Mouse (Mus musculus) lung, embryonic 16.5 days (tissue): ENCODE data around the gene Lrrn4cl. TPM values are rescaled to one million over a fixed set of nuclear protein-coding genes. Genes with fewer than 3 reads are reported as not detected.
A peak's percentile ranks its signal among the peaks of the same experiment; 100 is the strongest.

Experiments
- ATAC-seq: fragments of 200-750 bp; cut with Nextera tagmentation; 2 replicates; pipeline ENCODE4 v1.8.0; 2017; ENCODE audit warnings: low read depth, mild to moderate bottlenecking, moderate library complexity
- H3K27ac ChIP-seq: fragments of 300-500 bp; sonication (generic); 2 replicates; pipeline ENCODE4 v1.5.1; 2014; ENCODE audit warnings: mild to moderate bottlenecking, control low read depth, low read length
- H3K27me3 ChIP-seq: fragments of 300-500 bp; sonication (generic); 2 replicates; pipeline ENCODE4 v1.6.1; 2014; ENCODE audit warnings: low read depth, low read length, mixed read lengths; ENCODE audit not compliant: control insufficient read depth, insufficient read depth
- H3K36me3 ChIP-seq: fragments of 300-500 bp; sonication (generic); 2 replicates; pipeline ENCODE4 v1.6.1; 2014; ENCODE audit warnings: low read length; ENCODE audit not compliant: control insufficient read depth, insufficient read depth
- H3K4me1 ChIP-seq: fragments of 300-500 bp; sonication (generic); replicated peaks from 2 replicates; pipeline ENCODE4 v1.6.1; 2014; ENCODE audit warnings: low read length, mixed read lengths; ENCODE audit not compliant: control insufficient read depth, insufficient read depth
- H3K4me2 ChIP-seq: fragments of 300-500 bp; sonication (generic); 2 replicates; pipeline ENCODE4 v1.6.1; 2014; ENCODE audit warnings: low read depth, low read length, control low read depth
- H3K4me3 ChIP-seq: fragments of 300-500 bp; sonication (generic); 2 replicates; pipeline ENCODE4 v1.5.1; 2014; ENCODE audit warnings: mild to moderate bottlenecking, low read length, control low read depth
- H3K9ac ChIP-seq: fragments of 300-500 bp; sonication (generic); 2 replicates; pipeline ENCODE4 v1.6.1; 2014; ENCODE audit warnings: low read length, control low read depth
- H3K9me3 ChIP-seq: fragments of 300-500 bp; sonication (generic); 2 replicates; pipeline ENCODE4 v1.6.1; 2016; ENCODE audit warnings: low read length; ENCODE audit not compliant: control insufficient read depth
- WGBS: fragments of 180-500 bp; shearing (Covaris S2); extraction: QIAGEN DNeasy Blood & Tissue Kit; methylation state at CpG from one replicate; pipeline ENCODE4 v1.1.7; 2014; 5-methylcytosine and 5-hydroxymethylcytosine counted together
- polyA plus RNA-seq: library from polyadenylated mRNA; unstranded; fragments of >200 nt; fragmentation: Nextera tagmentation; extraction: Ambion mirVana; gene quantifications from 2 replicates; pipeline ENCODE4 v1.2.1, GENCODE M21; 2015

The Lrrn4cl gene
- polyA plus RNA-seq, 1 experiment from 2014 or later = 1.7 TPM

DNA sequence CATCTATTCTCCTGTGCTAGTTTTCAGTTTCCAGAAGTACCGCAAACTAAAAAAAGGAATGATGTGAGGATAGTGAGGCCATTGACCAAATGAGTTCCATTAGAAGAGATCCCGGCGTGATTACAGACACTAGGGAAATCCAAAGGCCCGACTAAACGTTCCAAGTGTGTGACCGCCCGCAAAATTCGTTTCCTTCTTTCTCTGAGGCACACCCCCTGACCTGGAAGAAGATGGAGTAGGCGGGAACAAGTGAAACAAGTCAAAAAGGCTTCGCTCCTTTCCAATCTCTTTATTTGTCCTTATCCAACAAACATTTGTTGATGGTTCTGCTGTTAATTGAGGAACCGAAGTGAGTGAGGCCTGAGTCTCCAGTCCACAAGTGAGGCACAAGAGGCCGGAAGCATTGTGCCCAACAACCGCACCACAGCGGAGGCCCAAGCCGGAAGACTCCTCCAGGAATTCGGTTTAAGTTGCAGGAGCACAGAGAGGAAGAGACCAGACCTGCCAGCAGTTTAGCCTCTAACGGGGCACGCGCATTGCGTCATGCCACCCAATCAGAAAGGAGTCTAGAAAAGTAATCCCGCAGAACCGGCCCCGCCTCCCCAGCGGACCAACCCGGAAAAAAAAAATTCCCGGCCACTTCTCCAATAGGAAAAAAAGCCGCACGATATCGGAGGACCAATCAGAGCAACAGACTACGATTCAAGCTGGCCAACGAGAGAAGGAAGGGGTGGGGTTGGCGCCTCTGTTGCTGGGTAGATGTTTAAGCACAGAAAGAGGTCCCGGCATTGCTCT lies 31.6 kb upstream of the Lrrn4cl start, which contains the start of gene Ttc9c:
TSS of gene Ttc9c (minus strand) at position 533 of the 795 bp plus-strand sequence.
- Histone ChIP-seq H3K9me3 (no peaks in the 10 kb centered on the region), H3K4me1 (peaks cover 28% of the 10 kb centered on the region), H3K27ac (peak within 1 kb of the TSS; percentile 99), H3K4me2 (peak within 1 kb of the TSS; percentile 98), H3K36me3 (peaks cover 12% of the 10 kb centered on the region), H3K9ac (peak within 1 kb of the TSS; percentile 98), H3K4me3 (peak within 1 kb of the TSS; percentile 100), H3K27me3 (no peaks in the 10 kb centered on the region)
- peak; percentile 93 for ATAC-seq
- under 1% methylated on average over 33 of the region's 33 CpGs for WGBS

DNA sequence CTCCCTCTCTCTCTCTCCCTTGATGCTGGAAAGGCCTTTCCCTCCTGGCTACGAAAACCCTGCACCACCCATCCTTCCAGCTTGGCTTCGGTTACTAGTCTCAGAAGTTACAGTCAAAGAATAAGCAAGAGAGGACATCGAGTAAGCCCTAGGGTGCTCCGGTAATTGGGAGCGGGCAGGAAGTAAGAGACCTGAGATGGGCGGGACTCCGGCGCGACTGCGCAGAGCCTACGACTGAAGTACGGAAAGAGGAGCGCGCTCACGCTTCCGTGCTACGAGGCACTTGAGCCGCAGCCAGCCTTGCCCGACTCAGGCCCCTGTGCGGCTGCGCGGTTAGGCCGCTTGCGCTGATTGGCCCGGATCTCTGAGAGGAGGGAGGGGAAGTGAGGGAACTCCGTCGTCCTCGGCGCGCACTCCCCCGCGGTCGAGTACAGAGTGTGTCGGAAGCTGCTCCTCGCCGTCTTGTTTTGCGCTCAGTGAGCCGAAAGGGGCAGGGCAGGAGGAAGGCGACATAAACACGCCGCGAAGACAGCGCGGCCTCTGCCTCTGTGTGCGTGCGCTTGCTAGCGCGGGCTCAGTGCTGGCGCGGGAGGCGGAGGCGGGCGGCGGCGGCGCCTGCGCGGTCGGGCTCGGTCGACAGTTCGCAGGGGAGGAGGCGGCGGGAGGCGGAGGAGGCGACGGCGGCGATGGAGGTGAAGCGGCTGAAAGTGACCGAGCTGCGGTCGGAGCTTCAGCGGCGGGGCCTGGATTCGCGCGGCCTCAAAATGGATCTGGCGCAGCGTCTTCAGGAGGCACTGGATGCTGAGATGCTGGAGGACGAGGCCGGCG lies 30.8 kb upstream of the Lrrn4cl start, which contains the start of gene Hnrnpul2:
TSS of gene Hnrnpul2 (plus strand) at position 415 of the 828 bp plus-strand sequence.
- H3K4me1 ChIP-seq = peaks cover 28% of the 10 kb centered on the region
- H3K27ac ChIP-seq = peak within 1 kb of the TSS; percentile 99
- H3K9me3 ChIP-seq = no peaks in the 10 kb centered on the region
- H3K36me3 ChIP-seq = peaks cover 18% of the 10 kb centered on the region
- H3K4me3 ChIP-seq = peak within 1 kb of the TSS; percentile 100
- peak; percentile 95 for ATAC-seq
- H3K27me3 ChIP-seq = no peaks in the 10 kb centered on the region
- peak within 1 kb of the TSS; percentile 98 for H3K9ac ChIP-seq
- under 1% methylated on average over 82 of the region's 83 CpGs for WGBS
- peak within 1 kb of the TSS; percentile 98 for H3K4me2 ChIP-seq

DNA sequence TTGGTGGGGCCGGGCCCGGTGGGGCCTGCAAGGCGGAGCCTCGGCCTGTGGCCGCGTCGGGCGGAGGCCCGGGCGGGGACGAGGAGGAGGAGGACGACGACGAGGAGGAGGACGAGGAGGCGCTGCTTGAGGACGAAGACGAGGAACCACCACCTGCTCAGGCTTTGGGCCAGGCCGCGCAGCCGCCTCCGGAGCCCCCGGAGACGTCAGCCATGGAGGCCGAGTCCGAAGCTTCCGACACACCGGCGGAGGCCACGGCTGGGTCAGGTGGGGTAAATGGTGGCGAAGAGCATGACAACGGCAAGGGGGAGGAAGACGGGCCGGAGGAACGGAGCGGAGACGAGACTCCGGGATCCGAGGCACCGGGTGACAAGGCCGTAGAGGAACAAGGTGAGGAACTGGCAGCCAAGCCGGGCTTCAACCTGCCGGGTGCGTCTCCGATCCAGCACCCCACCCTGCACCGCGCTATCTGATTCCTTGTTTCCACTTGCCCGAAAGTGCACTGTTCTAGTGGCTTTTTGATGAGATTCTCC lies 30.1 kb upstream of the Lrrn4cl start:
- ATAC-seq = peak; percentile 13
- peak overlapping the region; percentile 98 for H3K9ac ChIP-seq
- peak overlapping the region; percentile 99 for H3K27ac ChIP-seq
- peaks cover 28% of the 10 kb centered on the region for H3K4me1 ChIP-seq
- no peaks in the 10 kb centered on the region for H3K9me3 ChIP-seq
- H3K4me3 ChIP-seq = peak overlapping the region; percentile 100
- peak overlapping the region; percentile 90 for H3K4me2 ChIP-seq
- H3K27me3 ChIP-seq = no peaks in the 10 kb centered on the region
- peaks cover 24% of the 10 kb centered on the region for H3K36me3 ChIP-seq
- WGBS = under 1% methylated on average over 48 of the region's 48 CpGs

DNA sequence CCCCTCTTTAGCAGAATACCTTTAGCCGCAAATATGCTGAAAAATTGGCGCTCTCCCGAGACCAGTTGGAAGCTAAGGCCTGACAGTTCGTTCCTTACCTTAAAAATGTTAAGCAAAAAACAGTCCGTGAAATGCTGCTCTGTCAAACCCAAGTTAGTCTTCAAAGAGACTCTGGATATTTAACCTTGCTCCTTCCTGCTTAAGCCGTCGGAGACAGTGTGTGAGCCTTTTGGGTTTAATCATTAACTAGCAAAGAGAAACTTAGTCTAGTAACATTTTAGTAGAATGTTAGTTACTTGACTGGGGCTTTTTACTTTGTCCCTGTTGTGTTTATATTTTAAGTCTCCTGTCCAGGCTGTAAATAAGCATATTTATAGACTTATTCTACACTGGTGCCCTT lies 29.4 kb upstream of the Lrrn4cl start:
- Histone ChIP-seq H3K27ac (peak overlapping the region; percentile 99), H3K4me2 (peak overlapping the region; percentile 90), H3K36me3 (peaks cover 29% of the 10 kb centered on the region), H3K27me3 (no peaks in the 10 kb centered on the region), H3K4me3 (peak overlapping the region; percentile 100), H3K4me1 (peaks cover 28% of the 10 kb centered on the region), H3K9me3 (no peaks in the 10 kb centered on the region), H3K9ac (peak overlapping the region; percentile 98)
- ATAC-seq = no peak
- 2% methylated on average over 7 of the region's 7 CpGs for WGBS

DNA sequence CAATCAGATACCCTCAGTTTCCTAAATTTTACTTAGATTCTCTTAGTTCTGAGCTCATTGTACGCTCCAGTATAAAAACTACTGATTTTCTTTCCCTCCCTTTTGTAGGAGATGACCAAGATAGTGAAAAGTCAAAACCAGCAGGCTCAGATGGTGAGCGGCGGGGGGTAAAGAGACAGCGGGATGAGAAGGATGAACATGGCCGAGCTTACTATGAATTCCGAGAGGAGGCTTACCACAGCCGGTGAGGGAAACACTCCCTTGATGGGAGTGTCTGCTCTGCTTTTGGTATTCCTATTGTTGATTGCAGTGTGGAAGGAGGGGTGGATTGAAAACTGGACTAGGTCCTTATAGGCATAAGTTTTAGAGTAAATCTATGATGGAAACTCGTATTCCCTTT lies 27.9 kb upstream of the Lrrn4cl start:
- 63% methylated on average over 8 of the region's 8 CpGs for WGBS
- peak overlapping the region; percentile 13; the same call in 1 of the 2 replicates for H3K4me3 ChIP-seq
- peak overlapping the region; percentile 90 for H3K4me2 ChIP-seq
- no peak overlapping the region for H3K27ac ChIP-seq
- ATAC-seq = no peak
- peaks cover 42% of the 10 kb centered on the region for H3K36me3 ChIP-seq
- H3K27me3 ChIP-seq = no peaks in the 10 kb centered on the region
- H3K9ac ChIP-seq = no peak overlapping the region
- H3K4me1 ChIP-seq = peaks cover 17% of the 10 kb centered on the region
- H3K9me3 ChIP-seq = no peaks in the 10 kb centered on the region

DNA sequence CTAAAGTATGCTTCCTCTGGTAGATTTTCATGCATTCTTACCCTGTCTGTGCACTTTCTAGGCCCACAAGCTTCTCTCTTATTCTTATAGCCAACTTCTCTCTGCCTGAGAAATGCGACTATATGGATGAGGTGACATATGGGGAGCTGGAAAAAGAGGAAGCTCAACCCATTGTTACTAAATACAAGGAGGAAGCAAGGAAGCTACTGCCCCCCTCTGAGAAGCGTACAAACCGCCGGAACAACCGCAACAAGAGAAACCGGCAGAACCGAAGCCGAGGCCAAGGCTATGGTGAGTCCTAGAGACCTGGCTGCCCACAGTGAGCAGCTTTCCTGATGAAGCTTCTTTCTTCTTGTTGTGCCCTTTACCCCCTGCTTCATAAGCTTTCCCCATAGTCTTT lies 20.9 kb upstream of the Lrrn4cl start, which contains the start of gene AC129217.1:
TSS of gene AC129217.1 (plus strand) at position 114 of the 400 bp plus-strand sequence.
- Histone ChIP-seq H3K9ac (no peak within 1 kb of the TSS), H3K4me2 (no peak within 1 kb of the TSS), H3K4me3 (no peak within 1 kb of the TSS), H3K27ac (no peak within 1 kb of the TSS), H3K4me1 (no peaks in the 10 kb centered on the region), H3K27me3 (no peaks in the 10 kb centered on the region), H3K9me3 (no peaks in the 10 kb centered on the region), H3K36me3 (peaks cover 87% of the 10 kb centered on the region)
- ATAC-seq = no peak
- WGBS = 81% methylated on average over 8 of the region's 8 CpGs

DNA sequence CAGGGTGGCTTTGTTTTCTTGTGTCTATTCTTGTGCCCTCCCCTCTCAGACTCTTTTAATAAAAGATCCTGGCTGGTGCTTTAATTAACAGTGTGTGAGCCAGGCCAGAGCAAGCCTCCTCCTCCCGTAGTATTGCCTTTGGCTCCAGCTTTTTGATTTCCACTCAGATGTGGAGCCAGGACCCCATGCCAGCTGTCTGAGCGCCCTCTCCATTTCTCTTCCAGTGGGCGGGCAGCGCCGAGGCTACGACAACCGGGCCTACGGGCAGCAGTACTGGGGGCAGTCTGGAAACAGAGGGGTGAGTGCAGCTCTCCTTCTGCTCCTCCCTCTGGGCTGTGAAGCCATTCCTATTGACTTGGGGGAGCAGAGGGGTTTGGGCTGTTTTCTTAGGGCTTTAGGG lies 19.9 kb upstream of the Lrrn4cl start:
- Histone ChIP-seq H3K9me3 (no peaks in the 10 kb centered on the region), H3K4me3 (no peak overlapping the region), H3K36me3 (peaks cover 83% of the 10 kb centered on the region), H3K27me3 (no peaks in the 10 kb centered on the region), H3K27ac (no peak overlapping the region), H3K4me2 (no peak overlapping the region), H3K9ac (no peak overlapping the region), H3K4me1 (no peaks in the 10 kb centered on the region)
- ATAC-seq = no peak
- 94% methylated on average over 8 of the region's 8 CpGs for WGBS

DNA sequence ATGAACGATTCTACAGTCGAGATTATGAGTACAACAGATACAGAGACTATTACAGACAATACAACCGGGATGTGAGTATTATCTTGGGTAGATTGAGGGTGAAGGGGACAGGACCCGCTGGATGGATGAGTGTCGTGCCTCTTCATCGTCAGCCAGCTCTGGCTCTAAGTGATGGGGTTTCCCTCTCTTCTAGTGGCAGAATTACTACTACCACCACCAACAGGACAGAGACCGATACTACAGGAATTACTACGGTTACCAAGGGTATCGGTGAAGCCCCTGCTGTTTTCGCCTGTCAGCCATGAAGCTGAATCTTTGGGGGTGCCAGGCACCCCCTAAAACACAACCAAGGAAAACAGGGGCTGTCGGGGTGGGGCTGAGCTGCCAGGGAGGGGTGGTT lies 19.3 kb upstream of the Lrrn4cl start:
- H3K36me3 ChIP-seq = peaks cover 77% of the 10 kb centered on the region
- WGBS = 80% methylated on average over 11 of the region's 11 CpGs
- no peak for ATAC-seq
- no peaks in the 10 kb centered on the region for H3K4me1 ChIP-seq
- H3K9me3 ChIP-seq = no peaks in the 10 kb centered on the region
- H3K9ac ChIP-seq = no peak overlapping the region
- no peak overlapping the region for H3K27ac ChIP-seq
- H3K4me3 ChIP-seq = no peak overlapping the region
- H3K4me2 ChIP-seq = no peak overlapping the region
- H3K27me3 ChIP-seq = no peaks in the 10 kb centered on the region

DNA sequence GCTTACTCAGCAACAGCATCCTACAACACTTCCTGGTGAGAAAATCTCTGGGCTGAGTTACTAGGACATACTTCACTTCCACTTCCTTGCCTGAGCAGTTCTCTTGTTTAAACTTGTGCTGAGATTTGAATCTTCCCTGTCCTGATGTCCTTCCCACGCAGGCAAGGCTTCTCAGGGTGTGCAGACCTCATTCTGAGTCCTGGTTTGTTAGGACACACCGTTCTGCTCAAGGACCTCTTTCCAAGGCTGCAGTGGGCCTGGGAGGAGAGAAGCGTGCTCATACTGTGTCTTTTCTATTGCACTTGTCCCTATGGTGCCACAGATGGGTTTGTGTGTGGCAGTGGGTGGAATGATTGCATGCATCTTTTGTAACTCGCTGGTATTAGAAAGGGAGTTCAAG lies 17.6 kb upstream of the Lrrn4cl start:
- no peaks in the 10 kb centered on the region for H3K4me1 ChIP-seq
- H3K36me3 ChIP-seq = peaks cover 62% of the 10 kb centered on the region
- H3K4me3 ChIP-seq = no peak overlapping the region
- no peak overlapping the region for H3K9ac ChIP-seq
- no peaks in the 10 kb centered on the region for H3K27me3 ChIP-seq
- WGBS = 84% methylated on average over 4 of the region's 4 CpGs
- ATAC-seq = no peak
- no peak overlapping the region for H3K27ac ChIP-seq
- no peak overlapping the region for H3K4me2 ChIP-seq
- no peaks in the 10 kb centered on the region for H3K9me3 ChIP-seq
